Mouse (Mus musculus) lung, embryonic 15.5 days (tissue): ENCODE measurements around the gene Rassf8. TPM values are rescaled to one million over a fixed set of nuclear protein-coding genes. Genes with fewer than 3 reads are reported as not detected.
A peak's percentile ranks its signal among the peaks of the same experiment; 100 is the strongest.

Experiments
- ATAC-seq: fragments of 200-750 bp; cut with Nextera tagmentation; 2 replicates; pipeline ENCODE4 v1.8.0; 2017; ENCODE audit warnings: moderate number of reproducible peaks, borderline replicate concordance; ENCODE audit not compliant: low FRiP score, low TSS enrichment; ENCODE audit errors: extremely low read depth
- H3K27ac ChIP-seq: fragments of 300-500 bp; sonication (generic); 2 replicates; pipeline ENCODE4 v1.5.1; 2015; ENCODE audit warnings: moderate library complexity, mild to moderate bottlenecking, inconsistent platforms
- H3K27me3 ChIP-seq: fragments of 300-500 bp; sonication (generic); 2 replicates; pipeline ENCODE4 v1.6.1; 2015; ENCODE audit warnings: inconsistent platforms
- H3K36me3 ChIP-seq: fragments of 300-500 bp; sonication (generic); 2 replicates; pipeline ENCODE4 v1.6.1; 2015; ENCODE audit warnings: inconsistent platforms
- H3K4me1 ChIP-seq: fragments of 300-500 bp; sonication (generic); 2 replicates; pipeline ENCODE4 v1.6.1; 2015; ENCODE audit warnings: inconsistent platforms
- H3K4me2 ChIP-seq: fragments of 300-500 bp; sonication (generic); 2 replicates; pipeline ENCODE4 v1.6.1; 2015; ENCODE audit warnings: inconsistent platforms, mild to moderate bottlenecking, moderate library complexity
- H3K4me3 ChIP-seq: fragments of 300-500 bp; sonication (generic); 2 replicates; pipeline ENCODE4 v1.5.1; 2015; ENCODE audit warnings: mild to moderate bottlenecking, inconsistent platforms
- H3K9ac ChIP-seq: fragments of 300-500 bp; sonication (generic); 2 replicates; pipeline ENCODE4 v1.6.1; 2015; ENCODE audit warnings: inconsistent platforms
- H3K9me3 ChIP-seq: fragments of 300-500 bp; sonication (generic); 2 replicates; pipeline ENCODE4 v1.6.1; 2016; ENCODE audit warnings: inconsistent platforms
- WGBS: fragments of 180-500 bp; shearing (Covaris S2); methylation state at CpG from one replicate; pipeline ENCODE4 v1.1.7; 2015; 5-methylcytosine and 5-hydroxymethylcytosine counted together
- polyA plus RNA-seq: library from polyadenylated mRNA; unstranded; fragments of >200 nt; fragmentation: Nextera tagmentation; extraction: Ambion mirVana; gene quantifications from 2 replicates; pipeline ENCODE4 v1.2.1, GENCODE M21; 2015

Gene Rassf8
- polyA plus RNA-seq, 1 experiment from 2014 or later = 7.8 TPM

GRCm38 (mm10) chr6:145857428-145857827 lies 110.9 kb downstream of the Rassf8 start:
- Histone ChIP-seq H3K4me2 (no peak overlapping the region), H3K9ac (no peak overlapping the region), H3K9me3 (no peaks in the 10 kb centered on the region), H3K36me3 (no peaks in the 10 kb centered on the region), H3K4me1 (peaks cover 13% of the 10 kb centered on the region), H3K27ac (no peak overlapping the region), H3K27me3 (peaks cover 11% of the 10 kb centered on the region), H3K4me3 (no peak overlapping the region)
- ATAC-seq = no peak
- WGBS = 86% methylated on average over 7 of the region's 7 CpGs

- H3K9ac ChIP-seq = no peak overlapping the region
- no peaks in the 10 kb centered on the region for H3K9me3 ChIP-seq
- H3K4me1 ChIP-seq = peaks cover 19% of the 10 kb centered on the region
- 44% methylated on average over 8 of the region's 8 CpGs for WGBS
- H3K4me3 ChIP-seq = no peak overlapping the region
- no peak for ATAC-seq
- peaks cover 21% of the 10 kb centered on the region for H3K27me3 ChIP-seq
- no peak overlapping the region for H3K27ac ChIP-seq
- H3K36me3 ChIP-seq = no peaks in the 10 kb centered on the region
- no peak overlapping the region for H3K4me2 ChIP-seq
These were observed 111.9 kb downstream of the Rassf8 start for GRCm38 (mm10) chr6:145858414-145858813.

- H3K4me3 ChIP-seq = no peak overlapping the region
- ATAC-seq = no peak
- H3K9ac ChIP-seq = no peak overlapping the region
- WGBS = 38% methylated on average over 2 of the region's 2 CpGs
- no peaks in the 10 kb centered on the region for H3K36me3 ChIP-seq
- no peaks in the 10 kb centered on the region for H3K9me3 ChIP-seq
- peaks cover 41% of the 10 kb centered on the region for H3K27me3 ChIP-seq
- no peak overlapping the region for H3K4me2 ChIP-seq
- H3K27ac ChIP-seq = no peak overlapping the region
- H3K4me1 ChIP-seq = peaks cover 32% of the 10 kb centered on the region
These were observed 113.8 kb downstream of the Rassf8 start for GRCm38 (mm10) chr6:145860350-145860749.

GRCm38 (mm10) chr6:145861462-145862227 lies 115.1 kb downstream of the Rassf8 start:
- no peak for ATAC-seq
- no peaks in the 10 kb centered on the region for H3K36me3 ChIP-seq
- H3K9ac ChIP-seq = no peak overlapping the region
- peaks cover 54% of the 10 kb centered on the region for H3K27me3 ChIP-seq
- no peaks in the 10 kb centered on the region for H3K9me3 ChIP-seq
- H3K4me2 ChIP-seq = 0 out of 2 replicates have a peak overlapping the region, but pooled peaks have one; percentile 100
- no peak overlapping the region for H3K4me3 ChIP-seq
- H3K4me1 ChIP-seq = peaks cover 32% of the 10 kb centered on the region
- 62% methylated on average over 9 of the region's 9 CpGs for WGBS
- H3K27ac ChIP-seq = no peak overlapping the region

DNA sequence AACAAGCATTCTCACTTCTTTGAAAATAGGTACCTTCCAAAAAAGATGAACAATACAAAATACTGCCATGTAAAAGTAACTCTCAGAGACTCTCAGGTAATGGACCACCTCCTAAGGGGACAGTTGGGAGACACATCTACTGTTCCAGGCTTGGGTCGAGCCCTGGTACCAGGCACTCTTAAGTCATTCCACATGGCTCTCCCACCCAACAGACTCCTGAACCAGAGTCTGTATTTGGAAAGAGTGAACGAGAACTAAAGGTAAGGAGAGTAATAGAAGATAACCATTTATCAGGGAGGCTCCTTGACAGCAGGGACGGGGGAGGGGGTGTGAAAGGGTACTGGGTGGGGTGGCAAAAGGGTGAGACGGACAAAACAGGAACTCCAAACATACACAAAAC lies 115.8 kb downstream of the Rassf8 start:
- Histone ChIP-seq H3K27ac (no peak overlapping the region), H3K4me2 (peak overlapping the region; percentile 100), H3K4me1 (peaks cover 37% of the 10 kb centered on the region), H3K36me3 (no peaks in the 10 kb centered on the region), H3K9ac (no peak overlapping the region), H3K4me3 (peak overlapping the region; percentile 58), H3K9me3 (no peaks in the 10 kb centered on the region), H3K27me3 (peaks cover 60% of the 10 kb centered on the region)
- ATAC-seq = no peak
- WGBS = 17% methylated on average over 4 of the region's 4 CpGs

GRCm38 (mm10) chr6:145862739-145863064 lies 116.2 kb downstream of the Rassf8 start:
- H3K4me3 ChIP-seq = peak overlapping the region; percentile 58
- H3K9me3 ChIP-seq = no peaks in the 10 kb centered on the region
- peak overlapping the region; percentile 100 for H3K4me2 ChIP-seq
- peaks cover 64% of the 10 kb centered on the region for H3K27me3 ChIP-seq
- no peak for ATAC-seq
- peaks cover 37% of the 10 kb centered on the region for H3K4me1 ChIP-seq
- H3K9ac ChIP-seq = peak overlapping the region; percentile 31; the same call in 1 of the 2 replicates
- no peak overlapping the region for H3K27ac ChIP-seq
- H3K36me3 ChIP-seq = no peaks in the 10 kb centered on the region
- WGBS = 1% methylated on average over 35 of the region's 35 CpGs

DNA sequence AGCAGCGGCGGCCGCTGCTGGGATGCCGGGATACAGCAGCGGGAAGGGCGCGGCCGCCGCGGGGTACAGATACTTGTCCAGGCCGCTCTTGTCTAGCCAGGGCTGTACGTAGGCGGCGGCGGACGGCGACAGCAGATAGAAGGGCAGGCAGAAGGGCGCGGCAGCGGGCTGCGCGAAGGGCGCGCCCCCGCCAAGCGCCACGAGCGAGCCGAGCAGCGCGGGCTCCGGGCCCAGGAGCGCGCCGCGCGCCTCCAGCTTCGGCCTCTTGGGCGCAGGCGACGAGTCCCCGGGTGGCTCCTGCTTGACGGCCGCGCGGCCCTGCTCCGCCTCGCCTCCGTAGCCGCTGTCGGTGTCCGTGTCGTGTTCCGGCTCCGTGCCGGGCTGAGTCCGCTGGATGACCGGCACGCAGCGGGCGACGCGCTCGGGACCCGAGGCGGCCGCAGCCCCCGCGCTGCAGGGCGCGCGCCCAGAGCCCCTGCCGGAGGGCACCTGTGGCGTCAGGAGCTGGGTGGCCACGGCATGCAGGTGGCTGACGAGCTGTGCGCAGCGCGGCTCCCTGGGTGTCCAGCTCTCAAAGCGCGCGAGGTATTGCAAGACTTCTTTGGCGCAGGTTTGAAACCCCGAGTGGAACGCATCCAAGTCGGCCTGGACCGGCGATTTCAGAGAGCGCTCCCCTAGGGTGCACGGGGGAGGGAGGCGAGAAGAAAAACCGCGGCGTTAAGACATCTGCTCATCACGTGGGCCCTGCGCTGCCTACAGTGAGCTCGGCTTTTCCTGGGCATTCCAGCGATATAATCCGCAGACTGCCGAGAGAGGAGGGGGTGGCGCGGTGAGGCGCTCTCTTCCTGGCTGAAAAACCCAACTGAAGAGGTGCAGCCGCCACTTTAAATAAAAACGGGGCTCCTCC lies 116.8 kb downstream of the Rassf8 start:
- H3K4me2 ChIP-seq = peak overlapping the region; percentile 100
- under 1% methylated on average over 94 of the region's 105 CpGs for WGBS
- H3K4me3 ChIP-seq = peak overlapping the region; percentile 58
- peak overlapping the region; percentile 31 for H3K9ac ChIP-seq
- no peak overlapping the region for H3K27ac ChIP-seq
- ATAC-seq = peak; percentile 27; the same call in 1 of the 2 replicates
- H3K36me3 ChIP-seq = no peaks in the 10 kb centered on the region
- peaks cover 37% of the 10 kb centered on the region for H3K4me1 ChIP-seq
- H3K9me3 ChIP-seq = no peaks in the 10 kb centered on the region
- H3K27me3 ChIP-seq = peaks cover 69% of the 10 kb centered on the region

- Histone ChIP-seq H3K9me3 (no peaks in the 10 kb centered on the region), H3K4me3 (peak overlapping the region; percentile 58), H3K4me1 (peaks cover 37% of the 10 kb centered on the region), H3K27me3 (peaks cover 69% of the 10 kb centered on the region), H3K36me3 (no peaks in the 10 kb centered on the region), H3K27ac (no peak overlapping the region), H3K4me2 (peak overlapping the region; percentile 100), H3K9ac (no peak overlapping the region; the same call in 1 of the 2 replicates)
- no peak for ATAC-seq
- 2% methylated on average over 8 of the region's 8 CpGs for WGBS
These were observed 117.6 kb downstream of the Rassf8 start for GRCm38 (mm10) chr6:145864171-145864570.

- peak within 1 kb of the TSS; percentile 58 for H3K4me3 ChIP-seq
- WGBS = under 1% methylated on average over 48 of the region's 57 CpGs
These were observed 118.8 kb downstream of the Rassf8 start, which contains the start of gene Bhlhe41 for GRCm38 (mm10) chr6:145865289-145865885. Gene Bhlhe41, minus strand, starts transcription at chr6:145865558.

GRCm38 (mm10) chr6:145865886-145866851 lies 119.6 kb downstream of the Rassf8 start:
- peaks cover 37% of the 10 kb centered on the region for H3K4me1 ChIP-seq
- ATAC-seq = peak; percentile 89
- no peak overlapping the region for H3K27ac ChIP-seq
- H3K9me3 ChIP-seq = no peaks in the 10 kb centered on the region
- WGBS = under 1% methylated on average over 69 of the region's 69 CpGs
- peaks cover 63% of the 10 kb centered on the region for H3K27me3 ChIP-seq
- H3K36me3 ChIP-seq = no peaks in the 10 kb centered on the region
- H3K9ac ChIP-seq = peak overlapping the region; percentile 29
- peak overlapping the region; percentile 100 for H3K4me2 ChIP-seq
- peak overlapping the region; percentile 58 for H3K4me3 ChIP-seq

More at GRCm38 (mm10) chr6:145865289-145865885, 118.8 kb downstream of the Rassf8 start, which contains the start of gene Bhlhe41:
- Histone ChIP-seq H3K27me3 (peaks cover 65% of the 10 kb centered on the region), H3K9me3 (no peaks in the 10 kb centered on the region), H3K4me1 (peaks cover 37% of the 10 kb centered on the region), H3K27ac (no peak within 1 kb of the TSS), H3K9ac (peak within 1 kb of the TSS; percentile 41), H3K36me3 (no peaks in the 10 kb centered on the region), H3K4me2 (peak within 1 kb of the TSS; percentile 100)
- peak; percentile 29; the same call in 1 of the 2 replicates for ATAC-seq
